Mouse (Mus musculus) left cerebral cortex, adult 9 months (tissue): Measurements from ENCODE around the gene Cd52.

ENCODE experiments used
- DNase-seq, 2 experiments: peaks; one replicate each; pipeline ENCODE4 v3.0.0; 2022; ENCODE audit warnings: low spot score in 2 of 2

The Cd52 gene

DNA sequence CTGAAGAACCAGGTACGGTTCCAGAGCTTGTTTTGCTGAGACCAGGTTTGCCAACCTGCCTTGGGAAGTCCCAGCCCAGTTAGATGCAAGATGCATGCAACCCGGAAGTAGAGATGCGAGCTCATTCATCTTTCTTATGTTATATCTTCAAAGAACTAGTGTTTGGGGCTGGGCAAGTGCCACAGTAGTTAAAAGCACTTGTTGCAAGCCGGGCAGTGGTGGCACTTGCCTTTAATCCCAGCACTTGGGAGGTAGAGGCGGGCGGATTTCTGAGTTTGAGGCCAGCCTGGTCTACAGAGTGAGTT, 3.7 kb downstream of the Cd52 start:
- no peak for DNase-seq

DNA sequence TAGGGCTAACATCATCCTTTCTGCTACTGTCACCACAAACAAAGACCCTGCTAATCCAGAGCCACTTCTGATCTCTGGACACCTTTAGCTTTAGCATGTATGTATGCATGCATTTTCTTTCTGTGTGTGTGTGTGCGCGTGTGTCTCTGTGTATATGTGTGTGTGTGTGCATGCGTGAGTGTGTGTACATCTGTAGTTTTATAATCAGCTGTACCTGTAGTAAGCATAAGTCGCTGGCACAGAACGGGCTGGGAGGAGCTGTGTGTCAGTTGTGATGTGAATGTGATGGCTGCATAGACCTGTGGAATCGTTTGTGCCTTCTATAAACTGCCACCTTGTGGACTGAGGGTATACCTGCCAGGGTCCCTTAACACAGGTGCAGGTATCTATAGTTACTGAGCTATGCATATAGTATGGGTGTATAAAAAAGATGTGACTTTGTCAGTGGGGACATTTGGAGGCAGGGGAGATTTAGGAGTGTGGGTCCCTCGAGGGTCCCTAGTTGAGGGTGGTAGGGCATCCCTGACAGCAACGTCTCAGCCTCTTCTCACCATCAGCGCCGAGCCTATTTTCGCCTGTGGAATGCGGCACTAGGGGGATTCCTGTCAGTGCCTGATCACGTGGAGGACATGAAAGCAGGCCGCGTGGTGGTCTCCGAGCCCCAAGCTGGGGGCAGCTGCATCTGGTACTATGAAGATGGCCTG, 4.2 kb downstream of the Cd52 start:
- DNase-seq, result no peak

DNA sequence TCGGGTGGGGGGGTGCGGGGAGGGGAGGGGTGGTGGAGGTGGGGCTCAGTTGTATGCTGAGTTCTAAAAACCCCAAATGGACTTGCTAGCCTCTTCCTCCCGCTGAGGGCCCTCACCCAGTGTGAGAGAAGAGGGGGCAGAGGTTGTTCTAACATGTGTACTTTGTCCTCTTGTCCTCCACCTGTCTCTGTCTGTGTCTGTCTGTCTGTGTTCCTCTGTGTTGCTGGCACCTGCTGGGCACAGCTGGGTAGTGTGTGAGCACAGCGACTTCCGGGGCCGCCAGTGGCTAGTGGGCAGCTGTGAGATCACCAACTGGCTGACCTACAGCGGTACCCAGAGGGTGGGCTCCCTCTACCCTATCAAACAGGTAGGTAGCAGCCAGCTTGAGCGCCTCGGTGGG, 5.9 kb downstream of the Cd52 start:
- DNase-seq, result no peak

DNA sequence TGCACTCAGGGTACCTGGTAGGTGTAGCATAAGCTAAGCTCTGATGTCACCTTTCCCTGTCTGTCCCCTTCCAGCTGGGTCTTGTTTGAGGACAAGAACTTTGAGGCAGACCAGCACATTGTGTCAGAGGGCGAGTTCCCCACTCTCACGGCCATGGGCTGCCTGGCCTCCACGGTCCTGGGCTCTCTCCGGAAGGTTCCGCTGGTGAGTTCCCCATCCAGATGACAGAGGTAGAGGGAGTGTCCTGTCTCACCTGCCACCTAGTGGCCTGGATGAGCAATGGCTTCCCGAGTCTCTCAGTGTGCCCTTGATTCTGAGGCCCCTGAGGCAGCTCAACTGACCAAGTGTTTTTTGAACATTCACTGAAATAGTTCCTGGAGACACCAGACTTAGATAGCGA, 7.5 kb downstream of the Cd52 start:
- no peak for DNase-seq

DNA sequence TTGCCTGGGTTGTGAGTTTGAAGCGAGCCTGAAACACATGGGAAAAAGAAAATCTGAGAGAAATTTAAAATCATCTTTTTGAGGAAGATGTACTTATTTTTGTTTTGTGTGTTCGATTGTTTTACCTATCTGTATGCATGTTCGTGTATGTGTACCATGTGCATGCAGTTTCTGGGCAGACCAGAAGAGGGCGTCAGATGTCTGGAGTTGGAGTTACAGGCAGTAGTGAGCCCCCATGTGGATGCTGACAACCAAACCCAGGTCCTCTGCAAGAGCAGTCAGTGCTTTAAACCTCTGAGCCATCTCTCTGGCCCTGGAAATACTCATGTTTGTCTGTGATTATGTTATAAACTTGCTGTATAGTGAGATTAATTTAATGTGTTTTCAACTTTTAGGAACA, 9.9 kb downstream of the Cd52 start:
- no peak for DNase-seq

DNA sequence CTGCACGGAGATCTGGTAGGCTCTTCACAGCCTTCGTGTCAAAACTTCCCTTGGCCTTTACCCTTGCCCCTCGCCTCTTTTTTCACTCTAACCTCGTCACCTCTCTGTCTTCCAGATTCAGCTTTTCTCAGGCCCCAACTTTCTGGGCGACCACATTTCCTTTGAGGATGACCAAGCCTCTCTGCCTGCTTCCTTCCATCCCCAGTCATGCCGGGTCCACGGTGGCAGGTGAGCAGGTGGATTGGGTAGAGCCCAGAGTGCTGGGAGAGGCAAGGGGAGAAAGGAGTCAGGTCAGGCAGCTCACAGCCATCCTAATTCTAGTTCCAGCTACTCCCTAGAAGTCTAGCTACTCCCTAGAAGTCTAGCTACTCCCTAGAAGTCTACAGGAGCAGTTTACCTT, 12.4 kb downstream of the Cd52 start:
- no peak for DNase-seq

DNA sequence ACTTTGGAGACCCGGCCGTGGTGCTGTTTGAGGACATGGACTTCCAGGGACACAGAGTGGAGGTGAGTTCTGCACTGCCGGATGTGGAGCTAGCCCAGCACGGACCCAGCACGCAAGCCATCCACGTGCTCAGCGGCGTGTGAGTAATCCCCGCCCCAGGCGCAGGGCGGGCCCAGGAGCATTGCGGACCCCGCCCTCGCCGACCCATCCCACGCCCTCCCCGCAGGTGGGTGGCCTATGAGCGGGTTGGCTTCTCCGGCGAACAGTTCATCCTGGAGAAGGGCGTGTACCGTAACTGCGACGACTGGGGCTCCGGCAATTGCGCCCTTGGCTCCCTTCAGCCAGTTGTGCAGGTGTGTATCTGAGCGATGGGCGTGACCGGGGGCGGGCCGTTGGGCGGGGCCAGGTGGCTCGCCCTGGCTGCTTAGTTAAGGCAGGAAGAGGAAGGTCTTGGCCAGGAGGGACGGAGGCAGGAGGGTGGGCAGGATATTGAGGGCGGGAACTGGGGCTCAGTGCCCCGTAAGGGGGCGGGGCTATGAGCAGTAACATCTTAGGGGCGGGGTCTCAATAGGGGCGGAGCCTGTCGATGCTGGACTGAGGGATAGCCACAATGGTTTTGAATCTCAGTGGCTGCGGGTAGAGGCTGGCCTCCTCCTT, 13.0 kb downstream of the Cd52 start:
- peak; percentile 45 to 70 for DNase-seq

DNA sequence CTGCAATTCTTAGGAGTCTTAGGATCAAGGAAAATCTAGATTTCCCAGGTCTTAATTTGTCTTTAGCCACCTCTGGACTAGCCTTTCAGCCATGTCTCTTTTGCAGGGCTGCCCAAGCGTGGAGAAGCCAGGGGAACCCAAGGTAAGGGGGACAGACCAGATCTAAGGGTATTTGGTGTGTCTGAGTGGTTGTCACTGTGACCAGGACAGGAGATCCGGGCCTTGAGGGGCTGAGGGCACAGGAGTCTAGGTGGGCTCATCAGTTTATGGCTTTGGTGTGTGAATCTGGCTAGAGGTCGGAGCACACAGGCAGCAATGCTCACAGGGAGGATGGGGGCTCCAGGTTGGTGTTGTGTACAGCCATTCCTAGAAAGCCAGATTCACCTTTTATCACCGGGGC, 14.2 kb downstream of the Cd52 start:
- DNase-seq, result no peak

DNA sequence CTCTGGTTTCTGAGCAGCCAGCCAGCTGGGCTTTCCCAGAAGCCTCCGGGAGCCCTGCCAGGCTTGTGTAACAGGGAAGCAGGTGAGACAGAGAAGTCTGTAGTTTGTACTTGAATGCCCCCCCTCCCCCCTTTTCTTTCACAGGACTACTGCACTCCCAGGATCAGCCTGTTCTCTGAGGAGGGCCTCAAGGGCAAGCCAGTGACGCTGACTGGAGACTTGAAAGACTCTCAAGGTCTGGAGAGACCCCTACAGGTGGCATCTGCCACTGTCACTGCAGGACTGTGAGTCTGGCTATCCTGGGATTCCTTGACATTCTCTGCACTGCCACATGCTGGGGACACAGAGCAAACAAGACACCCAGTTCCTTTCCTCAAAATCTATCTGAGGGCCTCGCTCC, 16.2 kb downstream of the Cd52 start:
- DNase-seq, result peak in 1 of 2 experiments; percentile 61

DNA sequence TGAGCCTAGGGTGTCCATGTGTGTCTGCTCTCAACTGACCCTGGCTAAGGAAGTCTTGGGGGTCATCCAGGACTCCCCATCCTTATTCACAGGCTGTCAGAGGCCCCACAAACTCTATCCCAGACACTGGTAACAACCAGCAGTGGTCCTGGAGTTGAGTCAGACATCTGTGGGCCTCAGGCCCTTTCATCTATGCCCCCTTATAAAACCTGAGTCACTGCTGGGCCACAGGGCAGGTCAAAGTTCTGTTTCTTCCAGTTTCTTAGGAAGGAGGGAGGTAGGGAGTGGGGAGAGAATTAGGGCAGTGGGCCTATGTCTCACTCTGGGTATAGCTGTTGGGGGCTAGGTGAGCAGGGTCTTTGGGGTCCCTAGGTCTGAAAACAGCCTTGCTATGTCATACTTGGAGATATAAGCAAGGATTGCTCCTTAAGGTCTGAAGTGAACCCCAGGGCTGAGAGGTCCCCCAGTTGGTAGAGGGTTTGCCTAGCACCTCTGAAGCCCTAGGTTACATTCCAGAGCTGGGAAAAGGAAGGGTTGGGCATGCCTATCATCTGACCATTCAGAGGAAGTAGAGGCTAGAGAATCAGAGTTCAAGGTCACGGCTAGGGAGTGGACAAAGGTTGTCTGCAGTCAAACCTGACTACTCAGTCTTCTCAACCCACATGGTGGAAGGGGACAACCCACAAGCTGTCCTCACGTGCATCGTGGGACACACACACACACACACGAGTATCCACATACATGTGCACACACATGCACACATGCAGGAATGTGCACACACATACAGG, 25.9 kb downstream of the Cd52 start:
- DNase-seq, result no peak

DNA sequence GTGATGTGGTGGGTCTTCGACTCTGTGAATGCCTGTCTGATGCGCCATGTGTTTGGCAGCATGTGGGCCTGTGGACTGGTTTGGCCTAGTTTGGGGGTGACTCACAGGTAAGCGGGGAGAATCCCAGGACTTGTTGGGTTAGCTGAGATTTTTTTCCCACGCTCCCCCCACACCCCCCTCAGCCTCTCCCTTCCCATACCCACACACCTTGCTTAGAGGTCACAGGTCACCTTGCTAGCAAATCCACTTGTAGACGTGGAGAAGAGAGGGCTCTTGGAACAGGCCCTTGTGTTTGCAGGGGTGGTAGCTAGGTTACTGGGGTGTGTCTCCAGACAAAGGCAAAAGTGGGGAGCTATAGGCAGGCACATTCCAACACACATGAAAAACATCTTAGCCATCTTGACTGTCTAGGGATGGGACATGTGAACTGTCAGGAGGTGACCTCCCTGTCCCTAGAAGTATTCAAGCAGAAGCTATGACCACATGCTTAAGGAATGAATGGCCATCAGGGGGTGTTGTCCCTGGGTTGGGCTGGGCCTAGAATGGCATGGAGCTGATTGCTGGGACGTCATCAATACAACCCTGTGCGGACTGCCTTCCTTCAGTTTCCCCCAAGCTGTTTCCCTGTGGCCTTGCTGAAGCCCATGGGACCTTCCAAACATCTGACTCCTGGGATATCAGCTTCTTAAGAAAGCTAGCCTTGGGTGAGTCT, 26.9 kb downstream of the Cd52 start:
- DNase-seq, result no peak

DNA sequence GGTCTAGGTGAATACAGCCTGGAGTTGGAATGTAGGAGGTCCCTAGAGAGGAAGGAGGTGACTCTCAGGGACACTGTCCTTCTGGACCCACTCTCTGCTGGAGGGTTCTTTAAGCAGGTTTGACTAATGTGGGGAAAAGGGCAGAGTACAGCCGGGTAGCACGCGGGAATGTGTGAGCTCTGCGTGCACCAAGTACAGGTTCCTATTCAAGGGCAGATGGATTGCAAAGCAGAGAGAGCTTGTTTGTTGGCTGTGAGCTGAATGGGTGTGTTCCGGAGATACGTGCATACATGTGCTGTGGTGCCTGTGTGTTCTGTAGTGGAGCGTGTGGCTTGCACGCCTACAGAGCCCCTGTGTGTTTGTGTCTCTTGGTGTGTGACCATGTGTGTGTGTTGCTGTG, 27.5 kb downstream of the Cd52 start:
- DNase-seq, result no peak

DNA sequence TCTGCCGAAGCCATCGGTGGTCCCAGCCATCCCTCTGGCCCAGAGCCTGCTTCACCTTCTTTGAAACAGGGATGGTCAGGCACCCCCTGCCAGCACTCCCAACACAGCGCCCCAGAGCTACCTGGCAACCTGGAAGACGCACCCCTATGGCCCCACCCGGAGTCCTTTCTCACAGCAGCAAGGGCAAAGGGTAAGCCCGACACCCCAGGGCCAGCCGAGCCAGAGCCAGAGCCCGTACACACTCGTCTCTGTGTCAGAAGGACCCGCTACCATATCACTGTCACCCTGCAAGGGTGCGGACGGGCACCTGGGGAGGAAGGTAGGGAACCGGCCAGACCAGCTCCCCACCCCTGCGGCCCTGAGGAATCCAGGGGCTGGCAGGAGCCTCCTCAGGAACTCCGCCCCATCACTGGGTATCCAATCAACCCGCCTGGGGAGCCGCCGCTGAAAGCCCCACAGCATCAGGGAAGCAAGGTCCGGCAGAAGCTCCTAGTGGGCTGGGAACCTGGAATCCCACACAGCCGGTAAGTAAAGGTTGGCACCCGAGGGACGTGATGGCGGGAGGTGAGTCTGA, 29.4 kb downstream of the Cd52 start:
- no peak for DNase-seq

DNA sequence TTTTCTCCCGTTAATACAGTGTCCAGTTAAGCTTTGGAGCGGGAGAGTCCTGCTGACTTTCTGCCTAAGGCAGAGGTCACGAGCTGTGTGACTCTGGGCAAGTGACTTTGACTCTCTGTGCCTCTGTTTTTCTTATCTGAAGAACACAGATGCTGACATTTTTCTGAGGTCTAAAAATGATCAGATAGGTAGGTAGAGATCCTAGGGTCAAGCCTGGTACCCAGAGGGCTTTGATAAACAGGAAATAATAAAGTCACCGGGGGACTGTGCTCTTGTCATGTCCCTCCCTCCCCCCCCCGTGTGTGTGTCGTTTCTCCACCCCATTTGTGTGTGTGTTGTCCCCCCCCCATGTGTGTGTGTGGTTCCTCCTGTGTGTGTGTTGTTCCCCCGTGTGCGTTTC, 32.3 kb downstream of the Cd52 start:
- no peak for DNase-seq

DNA sequence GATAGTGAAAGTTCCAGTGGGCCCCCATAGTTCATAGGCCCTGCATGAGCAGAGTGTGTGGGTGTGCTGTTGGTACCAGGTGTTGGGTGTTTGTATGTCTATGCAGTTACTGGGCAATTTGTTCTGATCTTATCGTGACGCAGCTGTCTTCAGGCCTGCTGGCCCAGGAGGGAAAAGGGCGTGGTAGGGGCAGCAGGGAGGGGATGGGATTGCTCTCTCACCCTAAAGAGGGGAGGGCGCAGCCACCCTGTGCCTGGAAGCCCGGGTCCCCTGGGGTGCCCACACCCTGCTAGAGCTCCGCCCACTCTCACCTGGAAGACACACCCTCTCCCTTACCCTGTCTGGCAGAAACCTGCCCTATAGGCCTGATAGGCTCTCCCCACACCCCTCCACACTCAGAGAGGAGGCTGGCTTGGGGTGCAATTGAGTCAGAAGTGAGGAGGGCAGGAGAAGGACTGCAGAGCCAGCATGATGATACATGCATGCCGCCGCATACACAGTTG, 32.9 kb downstream of the Cd52 start:
- no peak for DNase-seq

DNA sequence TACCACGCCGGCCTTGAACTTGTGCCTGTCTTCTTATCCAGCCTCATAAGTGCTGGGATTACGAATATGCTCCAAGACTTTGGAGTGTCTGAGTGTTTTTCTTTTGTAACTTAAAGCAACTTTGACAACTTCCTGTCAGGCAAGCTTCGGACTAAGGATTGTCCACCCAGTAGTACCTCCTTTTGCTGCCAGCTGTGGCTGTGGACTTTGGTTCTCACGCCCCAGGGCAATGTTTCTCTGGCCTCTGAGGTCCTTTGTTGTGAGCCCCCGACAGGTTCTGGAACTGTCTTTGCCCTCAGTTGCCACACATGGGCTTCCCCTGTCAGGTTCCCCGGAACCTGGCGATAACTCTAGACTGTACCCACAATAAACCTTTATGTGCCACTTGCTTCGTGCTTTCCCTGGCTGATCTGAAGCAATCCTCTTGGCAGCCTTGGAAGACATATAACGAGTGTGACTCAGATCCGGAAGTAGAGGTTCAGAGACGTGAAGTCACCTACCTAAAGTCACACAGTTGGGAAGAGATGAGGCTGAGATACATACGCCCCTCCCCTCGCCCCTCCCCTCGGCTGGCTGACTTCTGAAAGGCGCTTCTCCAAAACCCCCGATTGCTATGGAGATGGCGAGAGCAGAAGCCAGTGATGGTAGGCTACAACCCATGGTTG, 33.6 kb downstream of the Cd52 start:
- no peak for DNase-seq

DNA sequence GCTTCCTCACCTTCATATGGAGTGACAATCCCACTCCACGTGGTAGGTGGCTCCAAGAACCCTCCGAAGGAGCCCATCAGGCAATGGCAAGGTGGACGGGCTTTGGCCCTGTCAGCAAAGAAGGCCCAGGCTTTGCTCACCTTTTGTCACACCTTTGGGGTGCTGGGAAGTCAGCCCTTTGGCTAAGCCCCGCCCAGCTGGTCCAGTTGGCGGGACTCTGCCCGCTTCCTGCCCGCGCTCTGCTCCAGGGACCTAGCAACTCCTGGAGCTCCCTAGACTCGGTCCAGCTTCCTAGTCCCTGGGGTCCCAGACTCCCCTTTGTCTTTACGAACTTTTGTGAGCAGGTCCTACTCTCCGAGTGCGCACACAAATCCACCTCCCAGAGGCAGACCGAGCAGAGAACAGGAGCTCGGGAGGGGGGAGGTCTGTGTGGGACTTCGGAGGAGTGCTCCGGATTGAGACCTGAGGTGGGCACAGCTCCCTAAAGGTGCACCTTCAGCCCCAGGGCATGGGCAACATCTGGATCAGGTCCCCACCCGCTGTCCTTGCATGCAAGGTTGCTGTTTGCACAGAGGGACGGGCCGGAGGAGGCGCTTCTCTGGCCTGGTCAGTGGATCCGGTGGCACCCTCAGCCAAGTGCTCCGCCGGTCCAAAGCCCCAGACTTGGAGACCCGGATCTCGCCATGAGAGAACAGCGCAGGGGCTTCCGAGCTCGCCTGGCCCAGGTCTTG, 34.6 kb downstream of the Cd52 start, which contains the start of gene Crybg2:
Gene Crybg2 (plus strand): TSS at position 681 of the 731 bp plus-strand sequence.
- no peak for DNase-seq

DNA sequence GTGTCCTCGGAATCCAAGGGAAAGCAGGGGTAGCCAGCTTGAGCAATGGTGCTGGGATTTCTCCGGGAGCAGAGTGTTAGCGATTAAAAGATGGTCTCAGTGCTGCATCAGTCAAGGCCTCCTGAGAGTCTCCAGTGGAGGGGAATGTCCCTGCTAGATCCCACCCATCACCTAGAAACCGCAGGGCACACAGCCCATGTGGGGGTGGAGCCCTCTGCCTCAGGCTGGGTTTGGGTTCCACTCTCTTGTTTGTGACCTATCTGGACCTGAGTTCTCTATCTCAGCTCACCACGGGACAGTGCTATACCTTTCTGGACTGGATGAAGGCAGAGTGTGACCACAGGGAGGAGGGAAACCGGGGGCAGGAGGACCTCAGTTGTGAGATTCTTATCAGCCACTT, 36.0 kb downstream of the Cd52 start:
- DNase-seq, result no peak

DNA sequence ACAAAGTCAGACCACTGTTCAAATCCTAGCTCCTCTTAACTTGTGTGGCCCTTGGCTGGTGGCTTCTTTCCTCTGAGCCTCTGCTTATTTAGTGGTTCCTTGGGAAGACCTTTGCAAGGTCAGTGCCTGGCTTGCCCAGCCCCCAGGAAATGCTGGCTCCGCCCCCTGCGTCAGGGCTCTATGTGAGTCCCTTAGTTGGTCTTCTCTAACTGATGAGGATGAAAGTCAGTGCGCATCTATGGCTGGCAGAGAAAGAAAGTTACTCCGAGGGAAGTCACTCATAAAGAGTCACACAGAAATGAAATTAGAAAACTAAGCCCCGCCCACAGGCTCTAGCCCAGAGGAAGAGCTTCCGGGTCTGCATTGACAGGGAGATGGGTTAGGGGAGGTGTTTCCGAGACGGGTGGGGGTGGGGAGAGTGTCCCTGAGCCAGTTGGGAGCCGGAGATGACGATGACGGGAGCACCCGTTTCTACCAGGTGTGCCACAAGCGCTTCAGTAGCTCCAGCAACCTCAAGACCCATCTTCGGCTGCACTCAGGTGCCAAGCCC, 36.6 kb downstream of the Cd52 start:
- DNase-seq, result no peak

DNA sequence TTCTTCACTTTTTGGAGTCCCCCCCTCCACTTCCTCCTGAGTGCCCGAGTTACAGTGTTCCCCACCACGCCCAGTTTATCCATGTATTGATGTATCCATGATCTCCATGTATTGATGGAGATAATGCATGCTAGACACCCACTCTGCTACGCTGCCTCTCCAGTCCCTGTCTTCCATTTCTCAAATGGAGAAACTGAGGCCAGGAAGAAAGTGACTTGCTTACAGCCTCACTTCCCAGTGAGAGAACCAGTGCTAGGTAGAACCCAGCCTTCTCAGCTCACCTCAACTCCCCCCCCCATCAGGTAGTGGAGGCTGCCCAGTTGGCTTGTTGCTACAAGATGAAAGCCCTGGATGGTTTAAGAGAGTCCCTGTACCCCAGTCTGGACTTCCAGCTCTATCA, 41.3 kb downstream of the Cd52 start, which contains the start of gene Zfp683:
Gene Zfp683 (plus strand): TSS at position 301 of the 400 bp plus-strand sequence.
- no peak for DNase-seq
